Mouse (Mus musculus): ENCODE data around the gene Pttg1. TPM values are rescaled to one million over a fixed set of nuclear protein-coding genes. Genes with fewer than 3 reads are reported as not detected.

Pttg1 gene
- polyA plus RNA-seq, 1 experiment from 2014 or later: 85.6 TPM

DNA sequence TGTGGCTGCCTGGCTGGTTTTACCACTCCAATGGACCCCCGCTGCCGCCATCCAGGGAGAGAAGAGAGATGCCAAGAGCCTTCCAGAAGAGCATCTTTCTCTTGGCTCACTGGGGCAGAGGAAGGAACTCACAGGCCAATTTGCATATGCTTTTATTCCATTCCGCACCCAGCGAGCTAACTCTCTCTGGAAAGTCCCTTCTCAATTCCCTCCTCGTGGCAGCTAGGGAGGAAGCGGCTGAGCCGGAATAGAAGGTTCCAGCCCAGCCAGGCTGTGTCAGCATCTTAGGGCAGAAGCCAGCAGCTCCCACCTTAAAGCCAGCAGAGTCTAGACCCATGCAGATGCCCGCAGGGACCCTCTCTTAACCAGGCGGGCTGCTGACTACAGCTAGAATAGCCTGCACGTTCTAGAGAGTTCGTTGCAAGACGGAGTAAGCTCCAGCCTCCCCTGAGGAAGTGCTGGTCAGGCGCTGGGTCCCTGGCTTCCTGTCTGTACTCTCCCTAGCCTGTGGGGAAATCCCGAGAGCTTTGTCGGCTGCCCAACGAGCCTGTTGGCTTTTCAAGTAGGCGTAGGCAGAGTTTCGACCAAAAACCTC lies 40.9 kb downstream of the Pttg1 start:
- no peaks in the 10 kb centered on the region for H3K36me3 ChIP-seq
- peak overlapping the region; percentile 63 for H3K4me2 ChIP-seq (replicated peaks)
- peak overlapping the region; percentile 27 for H3K4me3 ChIP-seq
- 2% methylated on average over 18 of the region's 18 CpGs for WGBS
- H3K4me1 ChIP-seq: peaks cover 15% of the 10 kb centered on the region
- no peak overlapping the region for H3K27ac ChIP-seq
- no peaks in the 10 kb centered on the region for H3K27me3 ChIP-seq
- H3K9me3 ChIP-seq (replicated peaks): no peaks in the 10 kb centered on the region
- peak; percentile 83 for ATAC-seq (ENCODE audit: low FRiP score)
- peak overlapping the region; percentile 20 for H3K9ac ChIP-seq

DNA sequence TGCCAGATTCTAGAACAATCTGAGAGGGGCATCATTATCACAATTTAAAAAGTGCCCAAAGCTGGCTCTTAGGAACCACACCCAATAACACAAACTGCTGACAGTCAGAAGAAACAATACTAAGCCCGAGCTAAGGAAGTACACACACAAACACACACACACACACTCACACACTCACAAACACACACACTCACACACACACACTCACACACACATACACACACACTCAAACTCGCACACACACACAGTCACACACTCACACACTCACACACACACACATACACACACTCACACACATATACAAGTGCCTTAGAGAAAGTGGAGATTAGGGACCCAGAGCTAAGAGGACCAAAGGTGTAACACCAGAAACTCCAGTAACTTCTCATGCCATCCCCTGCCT lies 42.5 kb downstream of the Pttg1 start:
- Histone ChIP-seq H3K36me3 (no peaks in the 10 kb centered on the region), H3K27me3 (no peaks in the 10 kb centered on the region), H3K27ac (no peak overlapping the region), H3K4me1 (peaks cover 15% of the 10 kb centered on the region), H3K4me3 (no peak overlapping the region), H3K9me3 (replicated peaks) (no peaks in the 10 kb centered on the region), H3K9ac (no peak overlapping the region), H3K4me2 (replicated peaks) (no peak overlapping the region)
- no peak for ATAC-seq (ENCODE audit: low FRiP score)
- 84% methylated on average over 2 of the region's 2 CpGs for WGBS

DNA sequence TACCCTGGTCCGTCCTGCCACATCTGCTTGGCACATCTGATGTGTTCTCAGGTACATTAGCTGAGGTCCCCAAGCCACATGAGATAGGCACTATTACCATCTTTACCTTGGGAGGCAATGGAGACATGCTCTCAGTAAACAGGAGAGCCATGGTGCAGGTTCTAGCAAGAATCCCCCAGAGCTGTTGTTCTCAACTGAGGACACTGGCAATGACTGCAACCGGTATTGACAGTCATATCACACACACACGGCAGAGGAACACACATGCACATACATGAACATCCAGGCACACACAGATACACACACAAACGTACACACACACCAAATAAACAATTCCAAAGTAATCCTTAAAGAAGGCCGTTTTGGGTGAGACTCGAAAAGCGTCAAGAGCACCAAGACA lies 45.1 kb downstream of the Pttg1 start:
- Histone ChIP-seq H3K4me3 (no peak overlapping the region), H3K27ac (no peak overlapping the region), H3K4me1 (peaks cover 11% of the 10 kb centered on the region), H3K36me3 (no peaks in the 10 kb centered on the region), H3K9me3 (replicated peaks) (no peaks in the 10 kb centered on the region), H3K27me3 (no peaks in the 10 kb centered on the region), H3K4me2 (replicated peaks) (no peak overlapping the region), H3K9ac (no peak overlapping the region)
- ATAC-seq (ENCODE audit: low FRiP score): no peak
- 89% methylated on average over 7 of the region's 7 CpGs for WGBS

DNA sequence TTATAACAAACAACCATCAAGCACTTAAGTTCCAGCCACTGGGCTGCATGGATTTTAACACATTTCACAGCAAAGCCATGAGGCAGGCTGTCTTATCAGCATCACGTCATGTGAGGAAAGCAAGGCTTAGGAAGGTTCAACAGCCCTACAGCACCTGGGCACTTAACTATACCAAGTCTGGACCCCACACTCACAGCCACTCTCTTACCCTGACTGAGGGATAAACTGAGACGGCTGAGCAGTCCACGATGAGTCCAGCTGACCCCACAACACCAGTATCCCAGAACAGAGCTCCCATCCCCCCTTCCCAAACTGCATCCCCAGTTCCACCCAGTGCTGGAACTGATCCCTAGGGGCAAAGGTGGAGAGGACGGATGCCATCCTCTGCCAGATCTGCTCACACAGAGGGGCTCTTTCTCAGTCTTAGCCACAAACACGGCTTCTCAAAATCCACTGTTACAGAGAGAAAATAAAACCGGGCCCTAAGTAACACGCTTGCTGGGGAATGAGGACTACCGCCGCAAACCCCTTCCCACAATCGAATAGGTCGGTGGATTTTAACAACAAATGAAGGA lies 46.1 kb downstream of the Pttg1 start:
- Histone ChIP-seq H3K4me2 (replicated peaks) (no peak overlapping the region), H3K9me3 (replicated peaks) (no peaks in the 10 kb centered on the region), H3K27ac (no peak overlapping the region), H3K4me1 (peaks cover 4% of the 10 kb centered on the region), H3K36me3 (no peaks in the 10 kb centered on the region), H3K4me3 (no peak overlapping the region), H3K27me3 (no peaks in the 10 kb centered on the region), H3K9ac (no peak overlapping the region)
- 85% methylated on average over 11 of the region's 11 CpGs for WGBS
- ATAC-seq (ENCODE audit: low FRiP score): no peak

DNA sequence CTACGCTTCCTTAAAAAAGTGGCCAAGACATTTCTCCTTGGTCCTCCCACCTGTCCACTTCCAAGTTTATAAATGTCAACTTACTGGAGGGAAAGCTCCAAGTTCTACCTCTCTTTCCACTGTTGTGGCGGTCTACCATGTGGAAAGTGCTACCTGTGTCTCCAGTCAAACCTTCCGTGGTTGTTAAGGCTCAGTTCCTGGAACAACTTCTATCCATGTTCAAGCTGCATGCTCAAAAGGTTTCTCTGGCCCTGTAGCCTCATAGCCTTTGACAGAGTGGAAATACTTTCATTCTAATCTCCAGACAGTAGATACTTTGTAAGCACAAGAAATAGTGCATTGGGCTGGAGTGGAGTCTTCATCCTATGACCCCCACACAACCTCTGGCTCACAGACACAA lies 46.6 kb downstream of the Pttg1 start:
- no peak overlapping the region for H3K4me3 ChIP-seq
- 94% methylated on average over 3 of the region's 3 CpGs for WGBS
- ATAC-seq (ENCODE audit: low FRiP score): no peak

DNA sequence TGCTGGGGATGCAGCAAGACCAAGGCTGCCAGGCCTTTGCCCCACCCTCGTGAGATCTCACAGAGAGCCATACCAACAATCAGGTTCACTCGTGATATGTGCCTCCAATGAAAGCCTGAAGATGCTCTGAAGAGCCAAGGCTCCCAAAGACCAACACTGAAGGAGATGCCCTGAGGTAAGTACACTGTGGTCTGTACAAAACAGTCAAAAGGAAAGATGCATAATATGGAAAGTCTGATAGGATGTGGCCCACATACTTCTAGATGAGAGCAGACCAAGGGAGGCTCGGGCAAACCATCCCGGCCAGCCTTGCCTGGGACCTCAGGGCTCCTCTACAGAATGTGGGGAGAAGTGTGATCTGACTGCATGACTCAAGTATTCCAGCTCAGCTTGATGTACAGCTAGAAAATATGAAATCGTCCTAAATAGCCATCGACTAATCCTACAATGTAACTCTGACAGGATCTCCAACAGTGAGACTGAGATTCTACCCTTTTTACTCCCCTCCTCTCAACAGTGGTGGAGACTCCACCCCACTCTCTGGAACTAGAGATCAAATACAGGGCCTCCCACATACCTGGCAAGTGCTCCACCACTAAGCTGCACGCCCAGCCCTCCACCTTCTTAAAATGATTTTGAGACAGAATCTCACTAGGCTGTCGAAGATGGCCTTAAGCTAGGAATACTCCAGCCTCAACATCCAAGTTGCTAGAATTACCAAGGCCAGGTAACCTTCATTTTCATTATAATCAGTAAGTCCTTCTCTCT lies 48.8 kb downstream of the Pttg1 start:
- no peak overlapping the region for H3K4me2 ChIP-seq (replicated peaks)
- no peaks in the 10 kb centered on the region for H3K4me1 ChIP-seq
- H3K9ac ChIP-seq: no peak overlapping the region
- no peaks in the 10 kb centered on the region for H3K36me3 ChIP-seq
- H3K9me3 ChIP-seq (replicated peaks): no peaks in the 10 kb centered on the region
- ATAC-seq (ENCODE audit: low FRiP score): no peak
- no peak overlapping the region for H3K27ac ChIP-seq
- H3K27me3 ChIP-seq: no peaks in the 10 kb centered on the region
- no peak overlapping the region for H3K4me3 ChIP-seq
- 87% methylated on average over 8 of the region's 8 CpGs for WGBS

More for the DNA sequence above, 46.6 kb downstream of the Pttg1 start:
- Histone ChIP-seq H3K36me3 (no peaks in the 10 kb centered on the region), H3K27ac (no peak overlapping the region), H3K9ac (no peak overlapping the region), H3K4me2 (replicated peaks) (no peak overlapping the region), H3K9me3 (replicated peaks) (no peaks in the 10 kb centered on the region), H3K4me1 (no peaks in the 10 kb centered on the region), H3K27me3 (no peaks in the 10 kb centered on the region)

DNA sequence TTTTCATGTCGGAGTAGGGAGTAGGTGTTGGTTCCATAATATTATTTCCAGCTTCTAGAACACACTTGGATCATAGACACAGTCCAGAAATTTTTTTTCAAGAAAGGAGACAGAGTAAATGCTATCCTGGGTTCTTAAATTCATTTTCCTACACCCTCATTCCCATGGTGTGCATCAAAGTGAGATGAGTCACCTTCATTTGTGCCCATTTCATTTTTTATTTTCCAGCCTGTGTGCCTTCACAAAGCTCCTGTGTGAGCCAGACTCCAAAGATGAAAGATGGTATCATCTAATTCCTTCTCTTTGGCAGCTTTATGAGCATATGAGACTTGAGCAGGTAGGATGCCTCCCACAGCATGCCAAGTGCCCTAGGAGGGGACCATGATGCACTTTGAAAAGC lies 49.5 kb downstream of the Pttg1 start:
- no peaks in the 10 kb centered on the region for H3K9me3 ChIP-seq (replicated peaks)
- H3K4me2 ChIP-seq (replicated peaks): no peak overlapping the region
- no peaks in the 10 kb centered on the region for H3K4me1 ChIP-seq
- no peak for ATAC-seq (ENCODE audit: low FRiP score)
- H3K4me3 ChIP-seq: no peak overlapping the region
- no peak overlapping the region for H3K27ac ChIP-seq
- H3K27me3 ChIP-seq: no peaks in the 10 kb centered on the region
- no peak overlapping the region for H3K9ac ChIP-seq
- H3K36me3 ChIP-seq: no peaks in the 10 kb centered on the region
- WGBS: 85% methylated on average over 1 of the region's 1 CpGs

DNA sequence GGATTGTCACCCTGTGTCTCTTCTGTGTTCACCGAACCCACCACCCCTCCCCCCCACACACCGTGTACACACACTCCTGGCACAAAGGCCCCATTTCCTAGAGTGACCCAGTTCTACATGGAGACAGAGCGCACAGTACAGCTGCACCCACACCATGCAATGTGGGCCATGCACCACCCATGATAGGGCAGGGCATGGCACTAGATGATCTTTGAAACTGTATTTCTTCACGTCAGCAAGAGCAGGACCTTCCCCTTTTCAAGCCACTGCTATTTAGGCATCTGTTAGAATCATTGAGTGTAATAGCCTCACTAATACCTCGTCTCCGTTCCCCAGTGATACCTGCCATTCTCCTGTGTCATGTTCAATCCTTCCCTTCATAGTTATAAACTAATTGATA lies 51.1 kb downstream of the Pttg1 start:
- ATAC-seq (ENCODE audit: low FRiP score): no peak
- Histone ChIP-seq H3K9me3 (replicated peaks) (no peaks in the 10 kb centered on the region), H3K4me1 (no peaks in the 10 kb centered on the region), H3K27me3 (no peaks in the 10 kb centered on the region), H3K4me2 (replicated peaks) (no peak overlapping the region), H3K9ac (no peak overlapping the region), H3K4me3 (no peak overlapping the region), H3K27ac (no peak overlapping the region), H3K36me3 (no peaks in the 10 kb centered on the region)
- 88% methylated on average over 6 of the region's 6 CpGs for WGBS

DNA sequence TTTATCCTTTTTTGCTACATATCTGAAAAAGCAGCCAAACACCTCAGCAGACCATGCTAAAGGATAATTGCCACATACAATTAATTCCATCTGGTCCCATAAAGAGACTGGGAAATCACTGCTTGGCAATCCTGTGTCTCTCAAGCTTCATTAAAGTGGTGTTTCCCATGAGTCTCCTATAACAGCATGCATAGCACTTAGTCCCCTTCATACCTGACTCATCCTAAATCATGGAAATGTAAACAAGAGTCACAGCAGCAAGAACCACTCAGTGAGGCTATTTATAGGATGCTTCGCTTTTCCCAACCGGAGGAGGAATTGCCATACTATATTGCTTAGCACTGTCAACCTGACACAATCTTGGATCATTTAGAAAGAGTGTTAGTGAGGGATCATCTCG lies 52.7 kb downstream of the Pttg1 start:
- Histone ChIP-seq H3K4me1 (no peaks in the 10 kb centered on the region), H3K9me3 (replicated peaks) (no peaks in the 10 kb centered on the region), H3K4me2 (replicated peaks) (no peak overlapping the region), H3K9ac (no peak overlapping the region), H3K4me3 (no peak overlapping the region), H3K27me3 (no peaks in the 10 kb centered on the region), H3K27ac (no peak overlapping the region), H3K36me3 (no peaks in the 10 kb centered on the region)
- 89% methylated on average over 3 of the region's 3 CpGs for WGBS
- no peak for ATAC-seq (ENCODE audit: low FRiP score)

DNA sequence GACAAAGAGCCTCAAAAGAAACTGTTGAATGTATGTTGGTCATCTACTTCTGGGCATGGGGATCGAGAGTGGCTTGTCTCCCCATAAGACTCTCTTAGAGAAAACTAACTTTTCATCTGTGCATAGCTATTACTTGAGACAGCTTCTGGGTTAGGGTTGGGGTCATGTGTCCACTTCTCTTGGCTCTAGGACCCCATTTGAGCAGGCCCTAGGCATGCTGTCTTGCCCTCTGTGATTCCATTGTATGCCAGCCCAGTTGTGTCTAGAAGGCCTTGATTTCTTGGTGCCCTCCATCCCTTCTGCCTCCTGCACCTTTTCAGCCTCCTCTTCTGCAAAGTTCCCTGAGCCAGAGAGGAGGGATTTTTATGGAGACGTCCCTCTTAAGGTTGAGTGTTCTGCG lies 54.2 kb downstream of the Pttg1 start:
- Histone ChIP-seq H3K4me1 (no peaks in the 10 kb centered on the region), H3K4me3 (no peak overlapping the region), H3K36me3 (no peaks in the 10 kb centered on the region), H3K27ac (no peak overlapping the region), H3K9ac (no peak overlapping the region), H3K4me2 (replicated peaks) (no peak overlapping the region), H3K9me3 (replicated peaks) (no peaks in the 10 kb centered on the region), H3K27me3 (no peaks in the 10 kb centered on the region)
- WGBS: 93% methylated on average over 3 of the region's 3 CpGs
- no peak for ATAC-seq (ENCODE audit: low FRiP score)

Data from hindbrain, embryonic 12.5 days (tissue).